Mouse (Mus musculus) macrophage (primary cell): ENCODE data around the gene Matk. TPM values are rescaled to one million over a fixed set of nuclear protein-coding genes. Genes with fewer than 3 reads are reported as not detected.

Experiments
- H3K27ac ChIP-seq: fragments of 350-480 bp; formaldehyde crosslinking; 2 replicates; pipeline ENCODE4 v1.9.0; 2021
- H3K36me3 ChIP-seq: fragments of 350-480 bp; formaldehyde crosslinking; 2 replicates; pipeline ENCODE4 v1.9.0; 2021; ENCODE audit errors: inconsistent target
- H3K4me3 ChIP-seq: fragments of 350-480 bp; formaldehyde crosslinking; 2 replicates; pipeline ENCODE4 v1.9.0; 2021; ENCODE audit errors: inconsistent target
- H3K79me2 ChIP-seq: fragments of 350-480 bp; formaldehyde crosslinking; 2 replicates; pipeline ENCODE4 v1.9.0; 2021; ENCODE audit errors: inconsistent target
- WGBS: methylation state at CpG from one replicate; pipeline ENCODE4 v1.1.7; 2026; ENCODE audit warnings: inconsistent platforms; ENCODE audit not compliant: missing documents; 5-methylcytosine and 5-hydroxymethylcytosine counted together
- polyA plus RNA-seq: library from polyadenylated mRNA; stranded (reverse); fragments of 250-400 nt; gene quantifications from 3 replicates; pipeline ENCODE4 v1.2.4, GENCODE M21; 2018; ENCODE audit warnings: inconsistent platforms

The Matk gene
- polyA plus RNA-seq, 1 experiment from 2014 or later, result 5.7 TPM

GRCm38 (mm10) chr10:81286586-81286985, 33.9 kb downstream of the Matk start:
- H3K79me2 ChIP-seq, result no peaks in the 10 kb centered on the region
- H3K27ac ChIP-seq, result no peak overlapping the region
- no peak overlapping the region for H3K4me3 ChIP-seq
- no peaks in the 10 kb centered on the region for H3K36me3 ChIP-seq
- WGBS, result 67% methylated on average over 6 of the region's 6 CpGs

DNA sequence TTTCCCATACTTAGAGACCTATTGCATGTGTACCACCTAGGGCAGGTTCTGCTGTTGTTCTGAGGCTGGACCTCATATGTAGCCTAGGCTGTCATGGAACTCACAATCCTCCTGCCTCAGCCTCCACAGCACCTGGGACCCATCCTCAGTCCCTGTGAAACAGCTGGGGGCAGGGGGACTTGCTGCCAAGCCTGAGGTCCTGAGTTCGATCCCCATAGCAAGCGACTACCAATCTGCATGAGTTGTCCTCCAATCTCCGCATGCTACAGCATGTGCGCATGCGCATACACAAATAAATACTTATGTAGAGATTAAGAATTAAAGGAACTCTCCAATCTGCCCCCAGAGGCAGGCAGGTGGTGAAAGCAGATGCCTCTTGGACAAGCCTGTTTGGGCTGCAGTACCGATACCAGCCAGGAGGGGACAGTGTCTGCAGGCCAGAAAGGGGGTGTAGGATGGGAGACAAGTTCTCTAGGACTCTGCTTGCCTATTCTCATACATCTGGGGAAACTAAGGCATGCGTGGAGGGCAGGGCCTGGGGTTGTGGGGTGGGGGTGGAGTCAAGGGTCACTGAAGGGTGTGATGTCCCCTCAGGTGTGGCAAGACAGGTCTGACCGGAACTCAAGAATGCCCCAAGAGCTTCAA, 34.9 kb downstream of the Matk start:
- no peak overlapping the region for H3K4me3 ChIP-seq

DNA sequence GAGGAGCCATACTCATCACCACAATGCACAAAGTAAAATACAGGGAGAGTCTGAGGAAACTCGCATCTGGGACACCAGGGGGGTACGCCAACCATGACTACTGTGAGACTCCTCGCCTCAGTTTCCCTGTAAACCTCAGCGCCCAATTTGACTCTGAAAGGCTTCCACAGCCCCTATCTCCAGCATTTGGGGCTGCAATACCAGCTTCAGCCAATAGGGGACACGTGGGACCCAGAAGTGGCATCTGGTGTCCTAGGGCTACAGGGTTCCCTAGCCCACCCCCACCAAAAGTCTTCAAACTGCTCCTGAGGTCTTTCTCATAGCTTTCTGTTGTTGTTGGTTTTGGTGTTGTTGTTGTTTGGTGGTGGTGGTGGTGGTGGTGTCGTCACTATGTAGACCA, 35.9 kb downstream of the Matk start:
- no peak overlapping the region for H3K4me3 ChIP-seq
- 48% methylated on average over 6 of the region's 6 CpGs for WGBS
- peaks cover 5% of the 10 kb centered on the region for H3K79me2 ChIP-seq
- H3K36me3 ChIP-seq, result no peaks in the 10 kb centered on the region
- H3K27ac ChIP-seq, result no peak overlapping the region

More for the DNA sequence above, 34.9 kb downstream of the Matk start:
- Histone ChIP-seq H3K27ac (no peak overlapping the region), H3K36me3 (no peaks in the 10 kb centered on the region), H3K79me2 (no peaks in the 10 kb centered on the region)
- 75% methylated on average over 8 of the region's 8 CpGs for WGBS

GRCm38 (mm10) chr10:81289278-81289677, 36.5 kb downstream of the Matk start:
- 19% methylated on average over 7 of the region's 7 CpGs for WGBS

DNA sequence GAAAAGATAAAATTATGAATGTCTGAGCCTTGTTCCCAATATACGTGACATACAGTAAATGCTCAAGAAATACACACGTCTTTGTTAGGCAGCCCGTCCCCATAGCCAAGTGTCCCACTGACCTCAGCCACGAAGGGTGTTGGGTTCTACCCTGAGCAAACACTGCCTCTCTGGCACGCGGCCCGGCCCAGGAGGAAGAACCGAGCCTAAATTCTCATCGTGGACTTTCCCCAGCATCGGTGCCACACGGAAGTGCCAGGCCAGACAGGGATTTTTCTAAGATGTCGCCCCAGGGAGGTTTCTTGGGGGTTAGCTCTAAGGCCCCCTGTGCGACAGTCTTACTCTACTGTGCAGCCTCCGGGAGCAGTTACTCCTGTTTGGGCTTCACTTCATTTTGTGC, 37.1 kb downstream of the Matk start:
- WGBS, result 75% methylated on average over 14 of the region's 14 CpGs
- H3K27ac ChIP-seq, result no peak overlapping the region
- H3K79me2 ChIP-seq, result peaks cover 17% of the 10 kb centered on the region
- no peaks in the 10 kb centered on the region for H3K36me3 ChIP-seq
- no peak overlapping the region for H3K4me3 ChIP-seq

More at GRCm38 (mm10) chr10:81289278-81289677, 36.5 kb downstream of the Matk start:
- Histone ChIP-seq H3K79me2 (peaks cover 12% of the 10 kb centered on the region), H3K27ac (no peak overlapping the region), H3K4me3 (no peak overlapping the region), H3K36me3 (no peaks in the 10 kb centered on the region)

DNA sequence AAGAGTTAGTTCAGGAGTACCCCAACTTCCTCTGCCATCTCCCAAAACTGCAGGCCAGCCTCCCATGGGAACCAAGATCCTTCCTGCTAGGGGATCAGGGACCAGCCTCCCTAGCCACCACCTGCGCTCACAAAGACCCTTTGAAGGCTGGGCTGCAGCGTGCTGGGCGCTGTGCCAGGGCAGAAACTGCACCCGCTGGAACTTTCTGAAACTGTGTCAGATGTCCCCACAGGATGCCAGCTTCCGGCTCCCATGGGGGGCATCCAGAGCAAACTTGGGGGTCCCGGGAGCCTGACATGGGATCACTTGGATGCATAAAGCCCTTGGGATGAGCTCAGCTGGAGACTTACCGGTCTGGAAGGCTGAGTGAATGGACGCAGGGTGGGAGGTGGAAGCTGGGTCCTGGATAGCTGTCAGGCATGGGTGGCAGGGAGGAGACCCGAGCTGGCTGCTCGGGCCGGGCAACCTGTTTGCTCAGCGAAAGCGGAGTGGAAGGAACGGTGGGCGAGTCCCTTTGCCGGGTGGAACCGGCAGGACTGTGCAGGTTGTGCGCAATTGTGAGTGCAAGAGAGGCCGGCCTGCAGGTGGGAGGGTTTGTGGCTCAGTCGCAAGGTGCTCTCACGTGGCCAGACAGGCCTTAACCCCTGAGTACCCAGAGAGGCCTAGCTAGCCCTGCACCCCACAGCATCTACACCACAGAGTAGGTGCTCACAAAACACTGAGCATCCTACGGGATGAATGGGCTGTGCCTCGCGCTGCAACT, 38.1 kb downstream of the Matk start:
- no peak overlapping the region for H3K4me3 ChIP-seq
- no peaks in the 10 kb centered on the region for H3K36me3 ChIP-seq
- WGBS, result 44% methylated on average over 22 of the region's 24 CpGs
- H3K27ac ChIP-seq, result peak overlapping the region; percentile 41
- H3K79me2 ChIP-seq, result peaks cover 28% of the 10 kb centered on the region

DNA sequence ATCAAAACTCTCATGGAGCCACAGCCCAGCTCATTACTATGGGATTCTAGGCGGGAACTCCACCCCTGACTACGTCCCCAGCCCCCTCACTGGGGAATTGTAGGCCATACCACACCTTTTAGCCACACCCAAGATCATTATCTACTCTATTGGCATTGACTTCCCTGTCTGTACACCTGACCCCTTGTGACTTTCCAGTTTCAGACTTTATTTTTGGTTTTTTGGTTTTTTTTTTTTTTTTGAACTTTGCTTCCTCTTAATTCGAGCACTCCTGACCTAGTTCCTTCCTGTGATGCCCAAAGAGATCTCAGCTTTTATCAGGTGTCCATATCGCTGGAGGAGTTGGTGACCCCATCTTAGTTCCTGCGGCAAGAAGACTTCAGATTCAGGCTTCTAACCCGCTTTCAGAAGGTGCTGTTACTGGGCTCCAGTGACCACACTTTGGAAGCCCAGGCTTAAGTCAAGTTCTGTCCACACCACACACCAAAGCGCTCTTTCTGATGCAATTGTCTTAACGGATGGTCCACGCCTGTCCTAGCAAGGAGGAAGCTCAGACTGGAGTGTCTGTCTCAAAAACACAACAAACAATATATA, 38.9 kb downstream of the Matk start, which contains the start of gene Tjp3:
Tjp3 (minus strand) TSS at position 71 of the 594 bp plus-strand sequence.
- no peaks in the 10 kb centered on the region for H3K36me3 ChIP-seq
- H3K79me2 ChIP-seq, result peaks cover 35% of the 10 kb centered on the region
- 17% methylated on average over 9 of the region's 9 CpGs for WGBS
- H3K4me3 ChIP-seq, result no peak within 1 kb of the TSS
- peak within 1 kb of the TSS; percentile 41 for H3K27ac ChIP-seq

GRCm38 (mm10) chr10:81292554-81293333, 40.0 kb downstream of the Matk start, which contains the start of gene Pip5k1c:
TSS of gene Pip5k1c (plus strand) at chr10:81292963.
- Histone ChIP-seq H3K27ac (peak within 1 kb of the TSS; percentile 43), H3K79me2 (peaks cover 46% of the 10 kb centered on the region), H3K4me3 (peak within 1 kb of the TSS; percentile 79), H3K36me3 (no peaks in the 10 kb centered on the region)
- WGBS, result under 1% methylated on average over 73 of the region's 80 CpGs

GRCm38 (mm10) chr10:81293334-81294030, 40.7 kb downstream of the Matk start:
- Histone ChIP-seq H3K4me3 (peak overlapping the region; percentile 79), H3K27ac (peak overlapping the region; percentile 43), H3K36me3 (no peaks in the 10 kb centered on the region), H3K79me2 (peaks cover 54% of the 10 kb centered on the region)
- 2% methylated on average over 25 of the region's 25 CpGs for WGBS

- peak overlapping the region; percentile 43 for H3K27ac ChIP-seq
- 31% methylated on average over 8 of the region's 8 CpGs for WGBS
- H3K36me3 ChIP-seq, result no peaks in the 10 kb centered on the region
- H3K79me2 ChIP-seq, result peaks cover 63% of the 10 kb centered on the region
- H3K4me3 ChIP-seq, result peak overlapping the region; percentile 79
Measured at GRCm38 (mm10) chr10:81294442-81294841, 41.7 kb downstream of the Matk start.

DNA sequence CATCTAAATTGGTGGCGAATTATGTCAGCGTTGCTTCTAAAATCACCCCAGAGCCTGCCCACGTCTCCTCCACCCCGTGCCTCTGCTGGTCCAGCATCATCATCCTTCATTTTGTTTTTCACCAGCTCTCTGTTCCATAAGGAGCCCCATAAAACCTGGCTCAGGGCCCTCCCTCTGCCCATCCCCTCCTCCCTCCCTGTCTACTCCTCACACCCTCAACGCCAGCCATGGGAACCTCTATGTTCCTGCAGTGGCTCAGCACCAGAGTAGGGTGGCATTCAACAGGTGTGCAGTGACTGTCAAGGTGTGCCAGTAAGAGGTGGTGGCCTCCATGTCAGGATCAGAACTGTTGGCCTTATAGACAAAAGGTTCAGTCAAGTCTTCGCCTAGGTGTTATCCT, 42.5 kb downstream of the Matk start:
- H3K4me3 ChIP-seq, result no peak overlapping the region
- H3K79me2 ChIP-seq, result peaks cover 71% of the 10 kb centered on the region
- no peak overlapping the region for H3K27ac ChIP-seq
- 89% methylated on average over 6 of the region's 6 CpGs for WGBS
- H3K36me3 ChIP-seq, result no peaks in the 10 kb centered on the region

DNA sequence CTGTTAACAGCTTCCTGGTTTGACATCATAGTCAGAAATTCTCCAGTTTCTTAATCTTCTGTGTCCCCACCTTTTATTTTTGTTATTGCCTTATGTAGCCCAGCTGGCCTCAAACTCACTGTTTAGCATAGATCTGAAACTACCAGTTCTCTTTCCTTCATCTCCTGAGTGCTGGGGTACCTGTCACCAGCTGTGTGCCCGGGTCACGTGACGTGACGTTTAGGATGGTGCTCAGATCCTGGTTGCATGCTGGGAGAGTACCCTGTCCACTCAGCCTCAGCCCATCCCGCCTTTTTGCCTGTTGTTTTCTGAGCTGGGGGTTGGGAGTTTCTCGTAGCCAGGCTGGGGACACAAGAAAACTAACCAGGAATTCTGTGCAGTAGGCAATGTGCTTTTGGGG, 44.5 kb downstream of the Matk start:
- peaks cover 91% of the 10 kb centered on the region for H3K79me2 ChIP-seq
- 22% methylated on average over 6 of the region's 6 CpGs for WGBS
- H3K36me3 ChIP-seq, result no peaks in the 10 kb centered on the region
- H3K4me3 ChIP-seq, result peak overlapping the region; percentile 20; the same call in 1 of the 2 replicates
- H3K27ac ChIP-seq, result peak overlapping the region; percentile 99

GRCm38 (mm10) chr10:81297845-81298244, 45.1 kb downstream of the Matk start:
- H3K36me3 ChIP-seq, result no peaks in the 10 kb centered on the region
- 2% methylated on average over 10 of the region's 10 CpGs for WGBS
- H3K79me2 ChIP-seq, result peaks cover 97% of the 10 kb centered on the region
- peak overlapping the region; percentile 20 for H3K4me3 ChIP-seq
- H3K27ac ChIP-seq, result peak overlapping the region; percentile 99
